Mouse (Mus musculus) ovary, postnatal 36 days (tissue): Measurements from ENCODE around the gene Atp9a.
A peak's percentile ranks its signal among the peaks of the same experiment; 100 is the strongest.

ENCODE experiments used
- DNase-seq: peaks from one replicate; pipeline ENCODE4 v3.0.0; 2022; ENCODE audit warnings: low spot score, mixed read lengths

Atp9a gene

GRCm38 (mm10) chr2:168600750-168601490 is 141.3 kb downstream of the Atp9a start:
- no peak for DNase-seq

GRCm38 (mm10) chr2:168595693-168596092 is 146.5 kb downstream of the Atp9a start:
- no peak for DNase-seq

- DNase-seq = no peak
Observed at GRCm38 (mm10) chr2:168593676-168594075, 148.5 kb downstream of the Atp9a start.

GRCm38 (mm10) chr2:168593004-168593403 is 149.2 kb downstream of the Atp9a start:
- DNase-seq = no peak

- no peak for DNase-seq
Observed at GRCm38 (mm10) chr2:168591076-168591475, 151.1 kb downstream of the Atp9a start.

- no peak for DNase-seq
Observed at GRCm38 (mm10) chr2:168590556-168590955, 151.7 kb downstream of the Atp9a start.

- peak; percentile 41 for DNase-seq
Observed at GRCm38 (mm10) chr2:168590168-168590551, 152.0 kb downstream of the Atp9a start.

- no peak for DNase-seq
Observed at GRCm38 (mm10) chr2:168589368-168590167, 152.6 kb downstream of the Atp9a start.

GRCm38 (mm10) chr2:168588591-168589367 is 153.4 kb downstream of the Atp9a start:
- no peak for DNase-seq

- no peak for DNase-seq
Observed at GRCm38 (mm10) chr2:168587159-168587558, 155.1 kb downstream of the Atp9a start.

GRCm38 (mm10) chr2:168586512-168586911 is 155.7 kb downstream of the Atp9a start:
- DNase-seq = no peak

- DNase-seq = no peak
Observed at GRCm38 (mm10) chr2:168584857-168585256, 157.4 kb downstream of the Atp9a start.
